Mouse (Mus musculus) hematopoietic stem cell, adult 5-6 weeks (primary cell): Measurements from ENCODE around the gene Srp68. TPM values are rescaled to one million over a fixed set of nuclear protein-coding genes. Genes with fewer than 3 reads are reported as not detected.

Experiments used
- ATAC-seq, 2 experiments: fragments of 125-278 bp in 1 of 2; replicated peaks in 1 of 2; 2 replicates each; pipeline ENCODE4 v1.8.0; 2016 to 2017; ENCODE audit warnings: inconsistent platforms in 2 of 2, mild to moderate bottlenecking in 2 of 2, moderate number of reproducible peaks in 2 of 2, low read depth in 1 of 2, moderate TSS enrichment in 1 of 2; ENCODE audit not compliant: low FRiP score in 2 of 2, poor library complexity in 2 of 2, severe bottlenecking in 2 of 2, insufficient read depth in 1 of 2, low TSS enrichment in 1 of 2
- total RNA-seq: library from RNA; stranded (forward); fragments of 172-1452, 232-1000 nt; gene quantifications from 2 replicates; pipeline ENCODE4 v1.2.3, GENCODE M21; 2017

The Srp68 gene
- total RNA-seq, 1 experiment from 2014 or later: 43.6 TPM

DNA sequence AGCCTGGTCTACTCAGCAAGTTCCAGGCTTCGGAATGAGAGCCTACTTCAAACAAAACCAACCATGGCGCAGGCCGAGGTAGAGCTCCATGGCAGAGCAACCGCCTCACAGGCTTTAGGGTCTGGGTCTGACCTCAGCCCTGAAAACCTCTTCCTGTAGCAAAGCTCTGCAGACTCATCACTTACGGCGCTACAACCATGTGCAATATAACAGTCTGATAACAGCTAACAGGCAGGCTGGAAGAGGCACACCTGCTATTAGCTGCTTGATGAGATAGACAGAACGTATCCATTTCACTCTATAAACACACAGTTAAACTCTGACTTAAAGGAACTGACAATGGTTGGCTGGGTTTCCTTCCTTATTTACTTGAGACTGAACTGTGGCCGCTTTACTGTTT, 14.6 kb downstream of the Srp68 start:
- peak; percentile 35 to 36; a peak in 2 of 4 replicates for ATAC-seq

DNA sequence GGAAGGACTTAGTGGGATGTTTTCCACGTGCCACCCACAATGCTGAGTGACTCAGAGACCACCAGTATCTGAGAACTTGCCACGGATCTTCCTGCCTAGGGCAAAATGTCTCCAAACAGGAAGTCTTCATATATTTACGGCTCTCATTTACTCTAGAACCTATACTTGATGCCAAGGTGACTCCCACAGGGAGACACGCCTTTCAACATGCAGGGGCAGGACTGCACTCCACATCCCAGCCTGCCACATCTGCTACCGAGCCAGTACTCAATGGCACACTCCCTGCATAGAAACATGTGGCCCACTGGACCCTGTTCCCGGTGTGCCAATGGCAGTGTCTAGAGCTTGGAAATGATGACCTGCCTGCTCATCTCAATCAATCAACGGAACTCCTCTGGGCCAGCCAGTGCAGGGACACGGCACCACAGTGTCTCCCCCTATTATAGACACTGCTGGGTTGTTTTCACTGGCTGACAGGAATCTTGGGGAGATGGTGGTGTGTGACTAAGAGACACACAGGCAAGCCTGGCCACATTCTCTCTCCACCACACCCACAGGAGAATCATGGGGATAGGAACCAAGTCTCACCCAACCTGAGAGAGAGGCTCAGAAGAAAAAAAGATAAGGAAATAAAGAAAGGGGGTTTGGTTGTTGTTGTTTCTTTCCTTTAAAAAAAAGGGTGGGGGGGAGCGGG, 17.9 kb downstream of the Srp68 start:
- ATAC-seq: no peak

DNA sequence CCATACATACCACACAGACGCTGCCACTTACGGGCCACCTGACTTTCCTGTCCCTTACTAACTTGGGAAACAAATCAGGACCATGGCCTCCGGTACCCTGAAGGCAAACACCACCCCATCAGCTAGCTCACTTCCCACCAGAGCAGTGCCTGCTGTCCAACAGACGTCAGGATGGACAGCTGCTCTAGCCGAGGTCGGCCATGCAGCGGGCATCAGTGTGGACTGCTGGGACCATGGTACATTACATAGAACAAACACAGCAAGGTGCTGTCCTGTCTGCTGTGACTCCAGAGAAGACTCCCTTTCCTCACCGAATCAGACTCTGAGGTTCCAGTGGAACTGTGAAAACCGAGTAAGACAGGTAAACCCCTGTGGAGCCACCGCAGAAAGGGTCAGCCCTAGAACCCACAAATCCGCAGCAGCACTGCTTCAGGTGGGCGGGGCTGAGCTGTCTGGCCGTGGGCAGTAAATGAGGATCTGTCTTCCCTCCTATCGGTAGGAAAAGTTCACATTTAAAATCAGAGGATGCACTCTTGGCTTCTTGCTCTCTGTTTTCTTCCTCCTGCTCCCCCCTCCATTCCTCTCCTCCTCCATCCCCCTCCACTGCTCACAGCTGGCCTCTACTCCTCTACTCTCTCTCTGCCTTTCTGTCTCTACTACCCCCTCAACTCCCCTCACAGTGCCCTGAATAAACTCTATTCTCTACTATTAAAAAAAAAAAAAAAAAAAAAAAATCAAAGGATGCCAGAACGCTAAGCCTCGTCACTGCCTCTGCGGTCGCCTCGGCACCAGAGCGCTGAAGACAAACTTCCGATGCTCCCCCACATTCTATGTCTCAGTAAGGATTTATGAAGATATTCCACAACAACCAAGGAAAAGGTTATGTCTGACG, 18.7 kb downstream of the Srp68 start:
- ATAC-seq: no peak

DNA sequence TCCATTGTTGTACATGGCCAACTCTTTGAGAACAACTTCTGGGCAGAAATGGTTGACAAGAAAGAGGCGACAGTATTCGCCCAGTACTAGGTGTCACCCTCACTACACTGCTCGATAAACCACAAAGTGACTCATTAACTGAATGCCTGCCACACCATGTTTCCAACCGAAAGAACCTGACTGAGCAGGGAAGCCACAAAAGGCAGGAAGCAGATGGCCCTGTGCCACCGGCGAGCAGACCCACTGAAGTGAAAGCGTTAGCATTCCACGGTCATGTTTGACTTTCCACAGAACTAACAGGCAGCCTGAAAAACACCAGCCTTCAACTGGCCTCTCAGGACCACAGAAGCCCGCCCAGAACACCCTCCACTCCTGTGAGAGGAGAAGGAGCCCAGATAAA, 19.4 kb downstream of the Srp68 start:
- ATAC-seq: peak; percentile 77 to 85

DNA sequence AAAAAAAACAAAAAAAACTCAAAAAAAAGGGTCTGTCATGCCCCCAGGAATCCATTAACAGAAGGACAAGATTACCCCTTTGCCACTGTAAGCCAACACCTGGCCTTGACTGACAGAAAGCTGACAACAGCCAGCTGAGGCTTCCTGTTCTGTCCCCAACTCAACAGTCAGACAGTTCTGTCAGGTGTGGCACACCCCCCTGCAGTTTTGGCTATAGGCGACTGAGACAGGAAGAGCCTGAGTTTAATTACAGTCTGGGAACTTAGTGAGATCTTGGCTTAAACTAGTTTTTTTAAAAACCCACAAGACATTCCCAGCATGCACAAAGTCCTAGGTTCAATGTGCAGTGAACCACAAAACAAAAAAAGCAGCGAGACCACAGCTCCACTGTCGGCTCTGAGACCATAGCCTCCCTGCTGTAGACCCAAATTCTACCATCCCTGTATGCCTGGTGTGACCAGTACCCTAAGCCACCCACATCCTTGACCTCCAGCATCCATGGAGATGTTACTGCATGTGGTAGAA, 20.9 kb downstream of the Srp68 start:
- ATAC-seq: no peak

DNA sequence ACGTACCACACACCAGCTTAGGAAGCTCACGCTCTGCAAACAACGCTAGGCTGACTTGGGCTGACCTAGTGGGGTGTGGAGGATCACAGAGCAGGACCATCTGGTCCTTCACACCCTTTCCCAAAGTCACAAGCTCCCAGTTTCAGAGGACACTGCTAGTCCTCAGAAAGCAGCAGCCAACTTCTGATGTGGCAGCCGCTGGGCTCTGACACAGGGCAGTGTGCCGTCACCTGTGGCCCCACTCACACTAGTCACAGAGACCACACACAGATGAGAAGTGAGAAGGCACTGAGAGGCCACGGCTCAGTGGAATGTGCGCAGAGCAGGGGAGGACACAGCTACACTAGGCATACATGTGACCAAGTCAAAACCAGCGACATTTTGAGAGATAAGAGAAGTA, 23.1 kb downstream of the Srp68 start:
- no peak for ATAC-seq

DNA sequence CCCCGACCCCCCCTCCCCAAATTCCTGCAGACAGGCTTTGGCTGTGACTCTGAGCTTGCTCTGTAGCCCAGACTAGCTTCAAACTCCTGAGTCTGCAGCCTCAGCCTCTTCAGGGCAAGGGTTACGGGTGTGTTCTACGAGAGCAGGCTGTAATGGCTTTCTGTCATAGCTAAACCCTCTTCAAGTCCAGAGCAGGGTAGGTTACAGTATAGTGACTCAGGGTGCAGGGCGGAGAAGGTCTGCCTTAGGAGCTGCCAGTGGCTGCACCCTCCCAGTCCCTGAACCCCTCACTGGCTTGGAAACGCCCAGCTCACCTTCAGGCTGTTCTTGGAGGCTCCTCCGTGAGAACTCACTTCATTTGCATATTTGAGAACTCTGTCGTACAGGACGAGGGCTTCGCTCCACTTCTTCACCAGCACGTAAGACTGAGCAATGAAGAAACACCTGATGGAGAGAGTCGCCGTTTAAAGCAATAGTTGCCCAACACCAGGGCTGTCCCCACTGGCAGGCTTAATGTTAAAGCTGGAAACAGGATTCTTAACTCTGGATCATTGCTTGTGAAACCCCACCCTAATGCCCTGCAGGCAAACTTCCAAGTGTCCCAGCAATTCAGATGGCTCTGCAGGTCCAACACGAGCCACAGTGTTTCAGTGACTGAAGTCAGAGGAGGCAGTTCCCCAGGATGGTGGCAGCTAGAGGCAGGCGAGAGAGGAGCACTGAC, 26.4 kb downstream of the Srp68 start:
- no peak for ATAC-seq

DNA sequence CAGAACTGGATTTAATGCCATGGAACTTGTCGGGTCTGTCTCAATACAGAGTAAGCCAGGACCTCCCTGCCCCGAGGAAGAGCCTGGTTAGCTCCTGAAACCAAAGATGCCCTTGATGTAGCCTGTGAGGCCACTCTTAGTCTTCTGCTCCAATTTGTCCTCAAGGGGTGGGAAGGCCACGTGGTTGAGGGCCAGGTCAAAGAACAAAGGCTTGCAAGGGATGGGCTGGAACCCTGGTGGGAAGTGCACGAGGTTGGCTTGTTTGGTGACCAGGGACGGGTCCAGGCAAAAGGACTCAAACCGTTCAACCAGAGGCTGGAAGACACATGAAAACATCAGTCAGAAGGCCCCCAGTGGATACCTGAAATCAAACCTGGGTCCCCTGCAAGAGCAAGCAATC, 28.4 kb downstream of the Srp68 start:
- ATAC-seq: no peak

DNA sequence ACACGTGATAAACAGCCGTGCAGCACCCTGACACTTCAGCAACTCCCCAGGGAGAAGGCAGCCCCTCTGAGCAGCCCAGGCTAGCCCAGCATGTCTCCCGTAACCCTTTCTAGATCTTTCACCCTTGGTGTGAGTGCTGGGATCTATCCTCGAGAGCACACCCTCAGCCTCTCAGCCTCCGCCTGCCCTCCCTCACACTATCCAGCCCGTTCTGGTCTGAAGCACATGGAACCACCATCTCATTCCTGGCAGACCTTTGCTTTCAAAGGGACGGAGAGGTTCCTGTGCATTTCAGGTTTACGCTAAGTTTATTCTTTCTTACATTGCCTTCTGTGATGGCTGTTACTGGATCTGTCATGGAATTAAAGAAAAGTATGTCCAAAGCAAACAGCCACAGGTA, 29.4 kb downstream of the Srp68 start:
- ATAC-seq: no peak

DNA sequence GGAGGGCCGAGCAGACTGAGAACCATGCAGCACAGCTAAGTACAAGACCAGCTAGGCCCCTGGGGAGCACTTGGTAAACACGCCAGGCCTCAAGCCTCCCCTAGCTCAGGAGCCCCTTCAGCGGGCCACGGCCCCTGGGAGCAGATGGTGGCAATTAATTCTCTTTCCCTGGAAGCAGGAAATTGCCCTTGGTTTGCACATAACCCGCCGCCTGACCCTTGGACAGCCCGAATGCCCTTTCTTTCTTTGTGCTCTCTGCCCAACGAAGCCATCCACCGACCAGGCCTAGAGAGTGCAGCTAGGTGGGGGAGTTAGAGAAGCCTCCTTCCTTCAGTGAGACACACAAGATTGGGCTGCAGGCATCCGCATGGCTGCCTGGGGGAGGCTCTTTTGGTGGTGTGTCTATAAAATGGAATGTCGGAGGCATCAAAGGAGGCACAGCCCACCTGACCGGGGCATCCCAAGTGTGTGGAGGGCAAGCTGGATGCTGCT, 32.2 kb downstream of the Srp68 start:
- no peak for ATAC-seq

DNA sequence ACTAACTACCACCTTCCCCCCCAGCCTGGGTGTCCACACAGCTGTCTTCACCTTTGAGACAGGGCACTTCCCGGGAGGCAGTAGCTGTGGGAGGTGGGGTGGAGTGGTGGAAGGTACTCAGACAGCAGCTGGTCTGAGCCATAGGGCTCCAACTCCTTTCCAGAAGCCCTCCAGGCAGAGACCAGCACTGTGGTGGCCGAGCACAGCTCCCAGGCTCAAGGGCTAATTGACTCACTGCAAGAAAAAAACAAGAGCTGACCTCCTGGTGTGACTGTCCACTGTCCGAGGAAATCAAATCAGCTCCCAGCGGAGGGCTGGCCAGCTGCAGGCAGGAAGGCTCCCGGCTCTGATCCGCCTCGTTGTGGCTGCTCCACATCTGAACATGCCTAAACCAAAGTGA, 34.2 kb downstream of the Srp68 start:
- ATAC-seq: no peak

DNA sequence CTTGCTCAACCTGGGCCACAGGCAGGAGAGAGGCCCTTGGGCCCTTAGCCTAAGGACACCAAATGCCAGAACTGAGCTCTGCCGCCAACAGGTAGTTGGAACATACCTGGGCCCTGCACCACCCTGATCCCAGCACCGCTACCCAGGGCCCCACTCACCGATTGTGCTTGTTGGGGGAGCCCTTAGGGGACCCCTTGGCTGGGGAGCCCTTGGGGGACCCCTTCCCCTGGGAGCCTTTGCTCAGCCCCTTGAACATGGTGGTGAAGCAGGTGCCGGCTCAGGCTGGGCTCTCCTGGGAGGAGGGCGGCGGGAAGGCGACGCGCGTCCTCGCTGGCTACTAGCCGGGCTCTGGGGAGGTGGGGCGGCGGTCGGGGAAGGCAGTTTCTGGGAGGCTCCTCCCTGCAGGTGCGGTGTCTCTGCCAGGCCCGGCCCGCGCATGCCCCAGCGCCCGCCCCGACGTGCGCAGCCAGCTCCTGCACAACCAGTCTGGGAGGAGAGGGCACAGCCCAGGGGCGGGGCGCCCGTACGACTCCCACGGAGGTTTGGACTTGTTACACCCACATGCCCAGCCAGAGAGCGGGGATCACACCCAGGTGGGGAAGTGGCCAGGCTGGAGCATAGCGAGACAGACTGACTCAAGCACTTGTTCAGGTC, 36.1 kb downstream of the Srp68 start, which contains the start of gene Evpl:
Gene Evpl (minus strand): TSS at position 336 of the 654 bp plus-strand sequence.
- peak; percentile 64 to 72 for ATAC-seq

DNA sequence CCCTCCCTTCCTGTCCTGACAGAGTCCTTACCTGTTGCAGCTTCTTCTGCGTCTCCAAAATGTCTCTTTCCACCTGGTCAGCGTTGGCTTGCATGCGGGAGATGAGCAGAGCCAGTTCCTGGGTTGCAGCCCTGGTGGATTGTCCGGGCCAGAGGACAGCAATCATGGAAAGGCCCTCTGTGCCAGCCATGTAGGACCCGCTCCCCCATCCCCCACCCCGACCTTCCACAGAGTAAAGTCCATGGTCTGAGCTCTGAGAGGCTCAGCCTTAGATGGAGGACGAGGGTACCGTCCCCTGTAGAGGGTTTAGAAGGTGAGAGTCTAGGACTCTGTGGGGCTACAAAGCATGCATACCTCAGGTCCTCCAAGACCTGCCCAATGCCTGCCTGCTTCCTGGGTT, 39.1 kb downstream of the Srp68 start:
- ATAC-seq: no peak

DNA sequence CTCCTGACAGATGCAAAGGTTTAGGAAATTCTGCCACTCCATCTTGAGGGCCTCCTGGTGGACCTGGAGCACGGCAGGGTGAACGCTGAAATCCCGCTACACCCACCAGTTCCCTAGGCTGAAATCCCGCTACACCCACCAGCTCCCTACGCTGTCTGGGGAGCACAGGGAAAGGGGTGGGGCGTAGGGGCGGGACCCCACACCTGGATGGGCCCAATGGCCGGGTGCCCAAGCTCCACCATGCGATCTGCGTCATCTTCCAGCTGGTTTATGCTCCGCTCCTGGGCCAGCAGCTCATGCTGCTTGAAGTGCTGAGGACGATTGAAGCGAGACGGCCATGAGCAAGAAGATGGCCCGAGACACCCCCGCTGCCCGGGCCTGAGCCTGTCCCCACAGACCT, 41.6 kb downstream of the Srp68 start:
- ATAC-seq: no peak

DNA sequence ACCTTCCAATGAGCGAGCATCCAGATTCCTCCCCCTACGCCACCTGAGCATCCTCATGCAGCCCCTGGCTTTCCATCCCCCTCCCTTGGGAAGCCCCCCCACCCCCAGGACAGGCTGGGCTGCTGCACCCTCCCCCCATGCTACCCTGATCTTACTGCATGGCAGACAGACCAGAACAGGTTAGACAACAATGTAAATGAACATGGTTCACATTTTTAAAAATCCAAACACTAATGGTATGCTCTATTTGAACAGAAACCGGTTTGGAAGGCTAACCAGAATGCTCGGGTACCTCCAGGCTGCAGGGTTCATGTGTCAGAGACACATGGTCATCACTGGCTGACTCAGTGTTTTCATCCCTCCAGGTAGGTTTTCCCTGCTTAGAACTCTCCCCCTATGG, 45.3 kb downstream of the Srp68 start:
- no peak for ATAC-seq

DNA sequence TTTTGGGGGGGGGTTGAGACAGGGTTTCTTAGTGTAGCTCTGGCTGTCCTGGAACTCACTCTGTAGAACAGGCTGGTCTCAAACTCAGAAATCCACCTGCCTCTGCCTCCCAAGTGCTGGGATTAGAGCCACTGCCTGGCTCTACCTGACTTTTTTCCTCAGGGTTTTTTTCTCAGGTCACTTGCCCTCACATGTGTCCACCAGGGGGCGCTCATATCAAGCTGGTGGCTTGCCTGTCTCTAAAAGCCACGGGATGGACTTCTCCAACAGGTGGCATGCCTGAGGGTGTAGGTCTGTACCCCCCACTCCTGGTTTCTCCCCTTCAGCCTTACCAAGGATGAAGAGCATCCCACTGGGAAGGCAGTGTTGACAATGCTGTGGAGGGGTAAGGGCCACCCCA, 47.6 kb downstream of the Srp68 start:
- ATAC-seq: peak; percentile 46 to 51; a peak in 1 of 4 replicates

DNA sequence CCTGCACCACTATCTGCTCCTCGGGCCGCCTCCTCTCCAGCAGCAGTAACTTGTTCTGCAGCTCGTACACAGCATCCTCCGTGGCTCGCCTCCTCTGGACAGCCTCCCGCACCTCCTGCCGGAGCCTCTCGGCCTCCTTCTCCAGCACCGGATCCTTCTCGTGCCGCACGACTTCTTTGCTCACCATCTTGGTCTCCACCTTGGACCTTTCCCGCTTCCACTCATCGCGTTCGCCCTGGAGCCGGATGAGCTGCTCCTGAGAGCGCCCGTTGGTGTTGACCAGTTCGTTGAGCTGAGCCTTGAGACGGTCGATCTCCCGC, 51.3 kb downstream of the Srp68 start:
- ATAC-seq: no peak
